Mouse (Mus musculus) activated CD4-positive, CD25-positive, alpha-beta regulatory T cell (primary cell): ENCODE results near the gene Fam102a. TPM values are rescaled to one million over a fixed set of nuclear protein-coding genes. Genes with fewer than 3 reads are reported as not detected.

ENCODE experiments used
- polyA plus RNA-seq, 2 experiments: library from polyadenylated mRNA; unstranded; fragments of 100-300 nt; shearing (Covaris generic); gene quantifications; one replicate each; pipeline ENCODE4 v1.2.1; 2017

Gene Fam102a
- 100 to 1,000 TPM; 118 to 128 TPM for polyA plus RNA-seq

GRCm38 (mm10) chr2:32534733-32535471, at the start of gene Fam102a:
Gene Fam102a, plus strand, starts transcription at chr2:32535332.

GRCm38 (mm10) chr2:32570698-32571494, 35.8 kb downstream of the Fam102a start, which contains the start of gene Dpm2:
Gene Dpm2, plus strand, starts transcription at chr2:32570858.

DNA sequence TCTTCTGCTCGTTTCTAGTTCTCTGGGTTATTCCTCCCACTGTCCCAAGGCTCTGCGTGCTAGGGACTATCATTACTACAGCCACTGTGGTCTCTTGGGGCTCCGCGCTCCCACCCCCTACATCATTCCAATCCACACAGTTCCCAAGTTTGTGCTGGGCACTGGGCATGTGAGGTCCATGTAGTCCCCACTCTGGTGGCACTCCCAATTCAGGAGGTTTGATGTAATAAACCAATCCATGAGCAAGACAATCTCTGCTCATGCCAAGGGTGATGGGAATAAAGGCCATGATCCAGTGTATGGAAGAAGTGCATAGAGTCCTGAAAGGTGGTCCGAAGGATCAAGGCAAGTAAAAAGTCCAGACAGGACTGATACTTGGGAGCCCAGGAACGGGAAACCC, 39.4 kb downstream of the Fam102a start, which contains the start of gene Pip5kl1:
TSS of gene Pip5kl1 (plus strand) at position 301 of the 400 bp plus-strand sequence.

DNA sequence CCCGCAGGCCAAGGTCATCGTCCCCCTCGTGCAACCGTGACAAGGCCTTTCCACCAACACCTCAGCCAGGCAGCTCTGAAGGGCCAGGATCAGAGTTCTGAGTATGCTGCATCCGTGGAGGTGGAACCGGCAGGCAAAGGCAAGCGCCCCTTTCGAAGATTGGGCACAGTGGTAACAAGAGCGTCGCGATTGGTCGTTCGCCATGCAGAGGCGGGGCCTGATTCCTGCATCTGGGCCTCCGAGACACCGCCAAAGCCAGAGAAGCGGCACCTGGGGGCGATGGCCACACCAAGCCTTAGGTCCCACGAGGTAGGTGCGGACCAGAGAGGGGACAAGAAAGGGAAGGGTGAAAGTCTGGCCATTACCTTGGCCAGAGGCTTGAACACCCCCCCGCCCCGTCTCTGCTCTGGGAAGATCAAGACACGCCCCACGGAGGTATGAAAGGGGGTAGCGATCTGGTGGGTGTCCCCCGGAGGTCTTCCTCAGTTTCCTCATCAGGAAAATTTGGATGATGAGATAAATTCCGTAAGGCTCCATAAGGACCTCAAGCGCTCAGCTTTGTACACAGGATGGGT, 40.5 kb downstream of the Fam102a start, which contains the start of gene 9430097D07Rik:
TSS of gene 9430097D07Rik (minus strand) at position 99 of the 575 bp plus-strand sequence.

GRCm38 (mm10) chr2:32586871-32587351, 51.8 kb downstream of the Fam102a start, which contains the start of gene St6galnac4:
Gene St6galnac4, plus strand, starts transcription at chr2:32587095.

DNA sequence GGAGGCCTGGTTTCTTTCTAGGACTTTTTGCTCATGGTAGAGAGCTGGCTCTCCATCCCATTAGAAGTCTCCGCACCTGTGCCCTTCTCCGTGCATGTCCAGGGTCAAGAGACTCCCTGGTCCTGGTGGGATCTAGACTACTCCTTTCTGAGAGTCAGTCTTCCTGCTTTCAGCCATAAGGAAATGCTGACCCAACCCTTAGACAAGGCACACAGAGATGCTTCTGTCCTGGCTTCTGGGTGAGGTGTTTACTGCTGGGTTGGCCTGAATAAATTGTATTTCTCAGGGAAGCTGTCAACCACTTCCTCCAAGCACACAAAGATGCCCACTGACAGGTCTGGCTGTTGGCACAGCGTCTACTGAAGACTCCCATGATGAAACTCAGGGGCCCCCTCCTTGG, 64.3 kb downstream of the Fam102a start, which contains the start of gene St6galnac6:
TSS of gene St6galnac6 (plus strand) at position 301 of the 400 bp plus-strand sequence.

Other genes starting within 250 kb of the Fam102a start
- 10 to 100 TPM; 21.4 to 30.8 TPM for gene Golga2, start 247.9 kb upstream of the Fam102a start, polyA plus RNA-seq
- 100 to 1,000 TPM; 231 to 287 TPM for gene Swi5, start 247.3 kb upstream of the Fam102a start, polyA plus RNA-seq
- gene Ciz1, start 183.0 kb upstream of the Fam102a start, polyA plus RNA-seq = 10 to 100 TPM; 66.8 to 80.0 TPM
- gene Dnm1, start 182.0 kb upstream of the Fam102a start, polyA plus RNA-seq = under 1 TPM in 1 of 2 experiments, not detected in 1; 0.09 TPM
- gene 1110008P14Rik, start 153.4 kb upstream of the Fam102a start, polyA plus RNA-seq = 100 to 1,000 TPM in 1 of 2 experiments, 10 to 100 TPM in 1; 98.1 to 113 TPM
- not detected for gene Lcn2, start 147.1 kb upstream of the Fam102a start, polyA plus RNA-seq
- 10 to 100 TPM; 13.0 to 23.5 TPM for gene Ptges2, start 139.4 kb upstream of the Fam102a start, polyA plus RNA-seq
- gene Naif1, start 84.9 kb upstream of the Fam102a start, polyA plus RNA-seq = 1 to 10 TPM; 6.9 to 7.4 TPM
- gene Slc25a25, start 83.9 kb upstream of the Fam102a start, polyA plus RNA-seq = 10 to 100 TPM; 11.6 to 15.5 TPM
- gene Dpm2, start 35.5 kb downstream of the Fam102a start, polyA plus RNA-seq = 100 to 1,000 TPM; 117 to 126 TPM
- under 1 TPM in 1 of 2 experiments, not detected in 1; 0.52 TPM for gene Pip5kl1, start 39.5 kb downstream of the Fam102a start, polyA plus RNA-seq
- gene 9430097D07Rik, start 40.4 kb downstream of the Fam102a start, polyA plus RNA-seq = not detected
- 10 to 100 TPM; 39.3 to 52.8 TPM for gene St6galnac4, start 51.8 kb downstream of the Fam102a start, polyA plus RNA-seq
- 1 to 10 TPM; 5.8 to 6.5 TPM for gene St6galnac6, start 64.4 kb downstream of the Fam102a start, polyA plus RNA-seq
- gene Ak1, start 86.4 kb downstream of the Fam102a start, polyA plus RNA-seq = under 1 TPM in 1 of 2 experiments, not detected in 1; 0.13 TPM
- under 1 TPM in 1 of 2 experiments, not detected in 1; 0.80 TPM for gene Eng, start 111.3 kb downstream of the Fam102a start, polyA plus RNA-seq
- gene Fpgs, start 168.8 kb downstream of the Fam102a start, polyA plus RNA-seq = 10 to 100 TPM; 11.0 to 16.7 TPM
- 100 to 1,000 TPM; 173 to 181 TPM for gene Cdk9, start 177.7 kb downstream of the Fam102a start, polyA plus RNA-seq
- 100 to 1,000 TPM; 105 to 112 TPM for gene Sh2d3c, start 185.7 kb downstream of the Fam102a start, polyA plus RNA-seq
- under 1 TPM; 0.48 to 0.95 TPM for gene 6330409D20Rik, start 205.7 kb downstream of the Fam102a start, polyA plus RNA-seq
- 10 to 100 TPM; 69.8 to 78.7 TPM for gene Tor2a, start 221.9 kb downstream of the Fam102a start, polyA plus RNA-seq
- gene Ttc16, start 240.3 kb downstream of the Fam102a start, polyA plus RNA-seq = 1 to 10 TPM in 1 of 2 experiments, under 1 TPM in 1; 0.79 to 3.5 TPM
- gene Ptrh1, start 240.5 kb downstream of the Fam102a start, polyA plus RNA-seq = 1 to 10 TPM; 2.9 to 4.3 TPM
- gene Cfap157, start 249.1 kb downstream of the Fam102a start, polyA plus RNA-seq = under 1 TPM; 0.15 to 0.39 TPM